Mouse (Mus musculus) lung, postnatal 0 days (tissue): ENCODE measurements at regions not wholly inside any gene's neighbourhood (a gene's known extent, or its start where the extent isn't known, plus 50 kb on each side); places are given as distances from the start of the nearest gene placed in this dataset.

Source experiments
- CTCF ChIP-seq: IDR thresholded peaks from 2 replicates; pipeline ENCODE4 v1.5.1; 2016; ENCODE audit warnings: antibody characterized with exemption, mild to moderate bottlenecking
- EP300 ChIP-seq: IDR thresholded peaks from 2 replicates; pipeline ENCODE4 v1.6.1; 2016; ENCODE audit warnings: antibody characterized with exemption, mild to moderate bottlenecking, control low read depth

DNA sequence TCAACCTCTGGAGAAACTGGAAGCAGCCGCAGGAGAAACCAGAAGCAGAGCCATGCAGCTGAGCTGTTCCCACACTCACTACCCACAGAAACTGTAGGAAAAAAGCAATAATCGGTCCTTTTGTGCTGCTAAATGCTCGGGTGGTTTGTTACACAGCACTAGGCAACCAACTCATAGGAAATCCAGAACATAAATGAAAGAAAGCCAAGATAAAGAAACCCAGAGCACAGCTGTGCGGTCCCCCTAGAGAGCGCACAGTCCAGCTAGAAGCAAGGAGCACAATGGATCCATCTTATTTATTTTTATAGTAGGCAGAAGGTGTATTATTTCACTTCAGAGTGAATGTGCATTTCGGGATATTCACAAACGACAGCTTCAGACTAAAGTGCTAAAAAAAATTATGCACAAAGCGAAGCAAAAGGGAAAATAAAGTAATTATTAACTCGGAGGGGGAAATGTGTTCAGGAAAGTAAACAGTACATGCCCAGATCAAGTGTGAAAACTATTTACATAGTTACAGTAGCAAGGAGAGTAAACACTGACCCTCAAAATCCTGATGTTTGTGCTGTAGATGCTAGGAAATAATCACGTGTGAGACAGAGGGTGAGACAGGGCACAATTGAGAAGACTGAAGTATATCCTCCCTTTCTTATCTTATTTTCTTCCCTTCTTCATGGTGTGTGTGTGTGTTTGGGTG is 204.4 kb upstream of the Noct start:
- TF ChIP-seq CTCF = no peak
- TF ChIP-seq EP300 = peak; percentile 66
